Mouse (Mus musculus) urinary bladder, adult 2 months (tissue): ENCODE data around the gene Pstk. TPM values are rescaled to one million over a fixed set of nuclear protein-coding genes. Genes with fewer than 3 reads are reported as not detected.
"Not testable (repeated sequence)": the region's sequence is repeated elsewhere in the genome, so short reads cannot be mapped to it uniquely, and the experiment has no call there.

ENCODE experiments used
- DNase-seq: peaks from one replicate; pipeline ENCODE4 v3.0.0; 2022; ENCODE audit warnings: low spot score
- polyA plus RNA-seq: library from polyadenylated mRNA; depleted of rRNA; stranded (reverse); fragments of >200 nt; gene quantifications from 2 replicates; pipeline ENCODE4 v1.2.3, GENCODE M21; 2012; rRNA removed

Pstk gene
- polyA plus RNA-seq, 1 experiment, result 49.2 TPM

- no peak for DNase-seq
These were observed 41.0 kb downstream of the Pstk start for GRCm38 (mm10) chr7:131411941-131412270.

DNA sequence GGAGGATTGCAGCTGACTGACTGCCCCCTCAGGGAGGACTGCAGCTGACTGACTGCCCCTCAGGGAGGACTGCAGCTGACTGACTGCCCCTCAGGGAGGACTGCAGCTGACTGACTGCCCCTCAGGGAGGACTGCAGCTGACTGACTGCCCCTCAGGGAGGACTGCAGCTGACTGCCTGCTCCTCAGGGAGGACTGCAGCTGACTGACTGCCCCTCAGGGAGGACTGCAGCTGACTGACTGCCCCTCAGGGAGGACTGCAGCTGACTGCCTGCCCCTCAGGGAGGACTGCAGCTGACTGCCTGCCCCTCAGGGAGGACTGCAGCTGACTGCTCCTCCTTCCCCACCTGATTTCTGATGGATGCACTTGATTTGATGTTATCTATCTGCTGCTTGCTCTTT lies 45.8 kb downstream of the Pstk start:
- not testable (repeated sequence) for DNase-seq

DNA sequence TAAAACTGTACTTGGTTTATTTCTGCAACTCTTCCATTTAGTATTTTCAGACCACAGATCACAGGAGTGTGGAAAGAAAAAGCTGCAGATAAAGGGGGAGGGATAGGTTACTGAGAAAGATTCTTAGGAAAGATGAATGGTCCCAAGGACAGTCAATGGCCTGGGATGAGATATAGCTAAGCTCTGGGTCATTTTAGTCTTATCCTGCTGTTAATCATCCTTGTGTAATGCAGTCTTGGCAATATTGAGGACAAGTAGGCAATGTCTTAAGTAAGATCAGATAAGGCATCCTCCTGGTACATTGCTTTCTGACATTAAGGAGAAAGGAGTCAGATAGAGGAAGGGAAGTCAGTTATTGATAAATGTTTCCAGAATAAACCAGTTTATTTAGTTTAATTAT lies 46.7 kb downstream of the Pstk start:
- no peak for DNase-seq

DNA sequence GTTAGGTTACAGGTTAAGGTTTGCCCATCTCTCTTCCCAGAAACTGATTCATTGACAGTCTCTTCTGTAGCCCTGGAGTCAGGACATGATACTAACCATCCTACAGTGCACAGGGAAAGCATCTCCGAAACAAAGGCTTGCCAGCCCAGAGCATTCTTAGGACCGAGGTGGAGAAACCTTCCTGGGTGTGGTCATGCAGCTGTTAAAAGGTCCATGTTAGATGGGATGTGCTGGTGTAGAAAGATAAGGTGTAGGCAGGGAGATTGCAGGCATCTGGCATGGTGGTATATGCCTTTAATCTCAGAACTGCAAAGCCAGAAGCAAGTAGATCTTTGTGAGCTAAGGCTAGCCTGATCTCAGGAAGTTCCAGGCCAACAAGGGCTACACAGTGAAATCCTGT lies 54.0 kb downstream of the Pstk start:
- no peak for DNase-seq

DNA sequence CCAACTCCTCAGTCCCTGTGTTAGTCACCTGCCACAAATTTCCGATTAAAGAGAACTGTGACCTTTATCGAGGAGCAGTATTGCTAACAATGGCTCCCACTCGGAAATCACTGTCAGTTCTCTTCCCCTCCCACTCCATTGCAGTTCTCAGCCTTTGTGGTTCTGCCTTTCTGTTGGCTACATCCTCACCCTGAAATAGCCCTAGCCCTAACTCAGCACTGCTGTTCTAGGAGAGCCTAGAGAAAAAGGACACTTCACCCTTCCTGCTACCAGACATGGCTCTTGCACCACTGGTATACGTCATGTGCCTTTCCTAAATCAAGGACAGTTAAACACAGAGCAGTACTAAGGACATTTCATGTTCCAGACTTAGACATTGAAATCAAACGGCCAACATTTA lies 56.4 kb downstream of the Pstk start:
- DNase-seq, result no peak

GRCm38 (mm10) chr7:131432244-131432643 lies 61.3 kb downstream of the Pstk start:
- DNase-seq, result no peak

GRCm38 (mm10) chr7:131434276-131434675 lies 63.3 kb downstream of the Pstk start:
- DNase-seq, result no peak

DNA sequence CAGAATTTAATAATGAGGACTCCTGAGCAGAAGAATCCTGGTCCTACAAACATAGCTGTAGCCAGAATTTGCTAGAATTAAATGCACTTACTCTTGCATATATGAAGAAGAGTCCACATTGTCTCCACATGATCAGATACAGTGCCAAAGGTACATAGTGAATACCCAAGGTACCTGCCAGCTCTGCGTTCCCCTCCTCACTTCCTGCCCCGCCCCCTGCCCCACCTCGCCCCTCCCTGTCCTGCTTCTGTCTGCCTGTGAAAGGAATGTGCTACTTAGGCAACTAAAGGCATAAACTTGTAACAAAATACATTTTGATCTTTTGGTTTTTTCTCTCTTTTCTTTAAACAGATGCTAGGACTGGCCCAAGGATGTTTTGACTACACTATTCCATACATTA lies 66.1 kb downstream of the Pstk start:
- no peak for DNase-seq

Other genes with a start within 250 kb of the Pstk start
- not detected in 2 replicates for gene 4933402N03Rik, start 224.8 kb upstream of the Pstk start, polyA plus RNA-seq
- gene 5430419D17Rik, start 196.7 kb upstream of the Pstk start, polyA plus RNA-seq, result not detected in 2 replicates
- gene Cuzd1, start 48.8 kb upstream of the Pstk start, polyA plus RNA-seq, result 0.03 TPM in 1 of 2 replicates, not detected in the other
- gene Fam24b, start 41.6 kb upstream of the Pstk start, polyA plus RNA-seq, result not detected in 2 replicates
- not detected in 2 replicates for gene Fam24a, start 37.3 kb upstream of the Pstk start, polyA plus RNA-seq
- 7.9 and 8.3 TPM in 2 replicates for gene 2310057M21Rik, start 8.4 kb upstream of the Pstk start, polyA plus RNA-seq
- 14.4 and 15.2 TPM in 2 replicates for gene Ikzf5, start 39.4 kb downstream of the Pstk start, polyA plus RNA-seq
- 43.6 and 55.7 TPM in 2 replicates for gene Acadsb, start 39.5 kb downstream of the Pstk start, polyA plus RNA-seq
- not detected in 2 replicates for gene Hmx3, start 171.7 kb downstream of the Pstk start, polyA plus RNA-seq
- not detected in 2 replicates for gene Hmx2, start 177.6 kb downstream of the Pstk start, polyA plus RNA-seq
- gene Bub3, start 189.1 kb downstream of the Pstk start, polyA plus RNA-seq, result 63.7 and 77.0 TPM in 2 replicates